Mouse (Mus musculus) liver, embryonic 14.5 days (tissue): ENCODE results near the gene Lrrfip2. TPM values are rescaled to one million over a fixed set of nuclear protein-coding genes. Genes with fewer than 3 reads are reported as not detected.

Experiments used
- ATAC-seq: fragments of 200-750 bp; cut with Nextera tagmentation; 2 replicates; pipeline ENCODE4 v1.8.0; 2017; ENCODE audit warnings: moderate number of reproducible peaks, mild to moderate bottlenecking, moderate library complexity; ENCODE audit not compliant: insufficient read depth
- DNase-seq, 3 experiments: peaks; one replicate each; pipeline ENCODE4 v3.0.0-alpha.2; 2012 to 2013; ENCODE audit warnings: low read depth in 3 of 3, low spot score in 3 of 3
- H3K27ac ChIP-seq: fragments of 300-500 bp; sonication (generic); 2 replicates; pipeline ENCODE4 v1.5.1; 2014; ENCODE audit warnings: moderate library complexity, mild to moderate bottlenecking, control low read depth, inconsistent platforms
- H3K27me3 ChIP-seq: fragments of 300-500 bp; sonication (generic); 2 replicates; pipeline ENCODE4 v1.6.1; 2014; ENCODE audit warnings: mild to moderate bottlenecking, low read length, moderate library complexity; ENCODE audit not compliant: control insufficient read depth, insufficient read depth
- H3K36me3 ChIP-seq: fragments of 300-500 bp; sonication (generic); replicated peaks from 2 replicates; pipeline ENCODE4 v1.6.1; 2014; ENCODE audit warnings: low read depth; ENCODE audit not compliant: control insufficient read depth, insufficient read depth
- H3K4me1 ChIP-seq, 2 experiments: fragments of 200-500 bp in 1 of 2; fragments of 300-500 bp in 1 of 2; sonication (generic) in 1 of 2; replicated peaks; 2 replicates each; pipeline ENCODE4 v1.6.1; 2012 to 2014; ENCODE audit warnings: antibody characterized with exemption in 1 of 2, inconsistent platforms in 1 of 2, low read length in 1 of 2; ENCODE audit not compliant: control insufficient read depth in 2 of 2, insufficient read depth in 2 of 2
- H3K4me2 ChIP-seq: fragments of 300-500 bp; sonication (generic); 2 replicates; pipeline ENCODE4 v1.6.1; 2014; ENCODE audit warnings: low read depth, mild to moderate bottlenecking, control low read depth, moderate library complexity
- H3K4me3 ChIP-seq, 2 experiments: fragments of 200-500 bp in 1 of 2; fragments of 300-500 bp in 1 of 2; sonication (generic) in 1 of 2; 2 replicates each; pipeline ENCODE4 v1.5.1; 2012 to 2014; ENCODE audit warnings: low read depth in 2 of 2, low read length in 2 of 2, mild to moderate bottlenecking in 2 of 2, control low read depth in 1 of 2, inconsistent platforms in 1 of 2, moderate library complexity in 1 of 2; ENCODE audit not compliant: insufficient read depth in 1 of 2
- H3K9ac ChIP-seq: fragments of 300-500 bp; sonication (generic); replicated peaks from 2 replicates; pipeline ENCODE4 v1.6.1; 2014; ENCODE audit warnings: mild to moderate bottlenecking, control low read depth, moderate library complexity
- H3K9me3 ChIP-seq: fragments of 300-500 bp; sonication (generic); 2 replicates; pipeline ENCODE4 v1.6.1; 2016; ENCODE audit warnings: low read length, mixed read lengths; ENCODE audit not compliant: control insufficient read depth
- CTCF ChIP-seq: IDR thresholded peaks from 2 replicates; pipeline ENCODE4 v1.5.1; 2016; ENCODE audit warnings: antibody characterized with exemption, low read depth, control low read depth
- EP300 ChIP-seq: IDR thresholded peaks from 2 replicates; pipeline ENCODE4 v1.6.1; 2016; ENCODE audit warnings: antibody characterized with exemption, low read depth
- WGBS: fragments of 180-500 bp; shearing (Covaris S2); extraction: QIAGEN DNeasy Blood & Tissue Kit; methylation state at CpG from one replicate; pipeline ENCODE4 v1.1.7; 2014; ENCODE audit not compliant: insufficient replicate concordance; 5-methylcytosine and 5-hydroxymethylcytosine counted together
- polyA plus RNA-seq, 2 experiments: library from polyadenylated mRNA; depleted of rRNA in 1 of 2; stranded (reverse) in 1 of 2; unstranded in 1 of 2; fragments of >200 nt; fragmentation: Nextera tagmentation in 1 of 2; extraction: Ambion mirVana in 1 of 2; gene quantifications; 2 replicates each; pipeline versions ENCODE4 v1.2.1 to v1.2.3; 2012 to 2014

The Lrrfip2 gene
- polyA plus RNA-seq, 2 experiments: 13.6 to 15.0 TPM

DNA sequence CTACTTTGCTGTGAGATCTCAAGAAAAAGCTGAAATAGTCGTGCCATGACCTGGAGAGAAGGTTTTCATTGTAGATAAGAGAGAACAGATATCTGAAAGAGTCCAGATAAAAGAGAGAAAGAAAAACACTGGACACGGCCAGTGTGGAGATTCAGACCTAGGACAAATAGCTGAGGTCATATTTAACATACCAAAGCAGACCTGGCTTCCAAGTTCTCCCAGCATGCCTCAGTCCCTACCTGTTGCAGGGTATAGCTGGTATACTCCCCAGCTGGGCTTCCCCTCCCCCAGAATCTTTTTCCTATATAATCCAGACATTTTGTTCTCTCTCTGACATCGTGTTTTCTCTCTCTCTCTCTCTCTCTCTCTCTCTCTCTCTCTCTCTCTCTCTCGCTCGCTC, 29.4 kb upstream of the Lrrfip2 start:
- Histone ChIP-seq H3K4me3 (no peak overlapping the region), H3K9me3 (no peaks in the 10 kb centered on the region), H3K4me1 (0 out of 4 replicates have a peak, but pooled peaks cover 0 to 2% of the 10 kb centered on the region in 2 experiments), H3K36me3 (no peaks in the 10 kb centered on the region), H3K9ac (no peak overlapping the region), H3K27ac (no peak overlapping the region), H3K4me2 (no peak overlapping the region), H3K27me3 (no peaks in the 10 kb centered on the region)
- DNase-seq (no peak), ATAC-seq (no peak)
- TF ChIP-seq CTCF (no peak), EP300 (no peak)
- 20% methylated on average over 5 of the region's 5 CpGs for WGBS

DNA sequence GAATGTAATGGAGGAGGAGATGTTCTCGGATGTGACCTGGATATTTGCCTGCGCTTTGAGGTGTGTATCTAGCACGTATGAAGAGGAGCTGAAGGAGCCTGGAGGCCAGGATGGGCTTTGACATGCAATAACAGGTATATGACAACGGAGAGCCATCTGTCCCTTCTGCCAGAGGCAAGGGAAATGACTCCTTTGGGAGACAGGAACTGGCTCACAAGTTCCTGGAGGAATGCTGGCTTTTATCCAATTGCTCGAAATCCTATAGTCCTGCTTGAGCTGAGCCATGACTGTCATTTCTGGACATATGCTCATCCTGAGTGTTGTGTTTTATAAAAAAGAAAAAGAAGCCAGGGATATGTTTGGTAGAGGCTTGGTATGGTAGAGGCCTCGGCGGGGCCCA, 28.5 kb upstream of the Lrrfip2 start:
- Histone ChIP-seq H3K9me3 (no peaks in the 10 kb centered on the region), H3K27me3 (no peaks in the 10 kb centered on the region), H3K4me3 (no peak overlapping the region), H3K27ac (no peak overlapping the region), H3K36me3 (no peaks in the 10 kb centered on the region), H3K9ac (no peak overlapping the region), H3K4me1 (0 out of 4 replicates have a peak, but pooled peaks cover 0 to 2% of the 10 kb centered on the region in 2 experiments), H3K4me2 (no peak overlapping the region)
- no peak for ATAC-seq
- 53% methylated on average over 7 of the region's 7 CpGs for WGBS
- TF ChIP-seq CTCF (no peak), EP300 (no peak)
- DNase-seq: no peak

DNA sequence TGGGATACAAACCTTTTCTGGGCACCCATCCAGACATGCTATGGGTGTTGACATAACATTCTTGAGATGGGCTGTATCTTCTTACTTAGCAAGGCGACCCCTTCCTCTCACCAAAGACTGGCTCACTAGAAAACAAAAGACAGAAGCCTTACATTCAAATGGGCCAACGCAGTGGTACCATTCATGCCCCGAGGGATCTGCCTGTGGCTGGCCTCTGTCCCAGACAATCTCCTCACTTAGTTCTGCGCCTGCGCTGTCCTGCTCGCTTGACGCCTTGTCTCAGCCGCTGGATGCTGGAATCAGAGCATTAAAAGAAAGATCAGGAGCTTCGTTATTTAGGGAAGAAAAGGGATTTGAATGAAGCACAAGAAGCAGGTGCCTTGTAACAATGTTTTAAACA, 24.7 kb upstream of the Lrrfip2 start:
- Histone ChIP-seq H3K4me3 (no peak overlapping the region), H3K27me3 (no peaks in the 10 kb centered on the region), H3K36me3 (no peaks in the 10 kb centered on the region), H3K9ac (no peak overlapping the region), H3K27ac (no peak overlapping the region), H3K4me2 (no peak overlapping the region), H3K4me1 (0 out of 4 replicates have a peak, but pooled peaks cover 0 to 2% of the 10 kb centered on the region in 2 experiments), H3K9me3 (no peaks in the 10 kb centered on the region)
- ATAC-seq: no peak
- DNase-seq: no peak
- TF ChIP-seq EP300 (no peak), CTCF (no peak)
- WGBS: 67% methylated on average over 9 of the region's 9 CpGs

DNA sequence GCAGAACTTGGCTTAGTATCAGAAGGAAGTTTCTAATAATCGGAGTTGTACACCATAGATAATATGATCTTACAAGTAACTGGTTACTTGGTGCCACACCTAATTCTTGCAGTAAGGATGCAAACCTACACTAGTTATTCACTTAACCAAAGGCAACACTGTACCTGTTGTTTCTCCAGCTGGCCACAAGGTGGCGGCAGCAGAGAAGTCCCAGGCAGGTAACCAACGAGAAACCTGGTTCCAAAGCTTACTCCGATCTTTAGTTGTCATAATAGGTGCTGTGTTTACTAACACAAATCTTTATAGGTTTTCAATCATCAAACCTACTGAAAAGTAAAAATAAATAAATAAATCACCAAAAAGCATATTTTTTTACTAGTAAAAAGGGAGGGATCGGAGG, 24.3 kb upstream of the Lrrfip2 start:
- no peak for ATAC-seq
- Histone ChIP-seq H3K27ac (no peak overlapping the region), H3K9ac (no peak overlapping the region), H3K36me3 (no peaks in the 10 kb centered on the region), H3K27me3 (no peaks in the 10 kb centered on the region), H3K4me3 (no peak overlapping the region), H3K9me3 (no peaks in the 10 kb centered on the region), H3K4me2 (no peak overlapping the region), H3K4me1 (no peaks in the 10 kb centered on the region)
- no peak for TF ChIP-seq EP300
- TF ChIP-seq CTCF: peak; percentile 88
- 22% methylated on average over 5 of the region's 5 CpGs for WGBS
- DNase-seq: peak in 1 of 3 experiments; percentile 40

DNA sequence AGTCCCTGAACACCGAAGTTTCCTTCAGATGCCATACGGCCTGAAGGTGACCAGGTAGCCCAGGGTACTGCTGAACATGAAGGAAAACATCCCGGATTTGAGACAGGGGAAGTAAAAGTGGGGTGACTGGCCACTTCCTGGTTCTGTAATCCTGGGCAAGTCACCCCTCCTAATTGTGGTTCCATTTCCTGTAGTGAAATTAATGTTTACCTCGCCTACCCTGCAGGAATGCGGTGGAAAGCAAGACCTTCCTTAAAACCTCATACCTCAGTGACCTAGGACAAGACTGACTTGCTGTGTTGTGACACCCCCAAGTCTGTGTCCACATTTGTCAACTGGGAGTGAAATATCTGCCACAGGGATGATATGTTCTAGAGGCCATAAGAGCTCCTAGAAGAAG, 22.8 kb upstream of the Lrrfip2 start:
- Histone ChIP-seq H3K4me1 (no peaks in the 10 kb centered on the region), H3K9me3 (no peaks in the 10 kb centered on the region), H3K27me3 (no peaks in the 10 kb centered on the region), H3K9ac (no peak overlapping the region), H3K36me3 (no peaks in the 10 kb centered on the region), H3K27ac (no peak overlapping the region), H3K4me3 (no peak overlapping the region), H3K4me2 (no peak overlapping the region)
- no peak for TF ChIP-seq EP300
- no peak for TF ChIP-seq CTCF
- DNase-seq (no peak), ATAC-seq (no peak)
- whole genome bisulfite sequencing: 31% methylated on average over 5 of the region's 5 CpGs
